Mouse (Mus musculus): ENCODE measurements around the gene Dtx3l. TPM values are rescaled to one million over a fixed set of nuclear protein-coding genes. Genes with fewer than 3 reads are reported as not detected.

Dtx3l gene
- polyA plus RNA-seq, 1 experiment from 2014 or later, result 7.7 TPM

Other genes starting within 250 kb of the Dtx3l start
- 16.7 and 20.5 TPM in 2 replicates for gene Dirc2, start 169.8 kb downstream of the Dtx3l start, polyA plus RNA-seq (2014; fragmentation: Nextera tagmentation; extraction: Ambion mirVana)
- gene Hspbap1, start 168.8 kb downstream of the Dtx3l start, polyA plus RNA-seq (2014; fragmentation: Nextera tagmentation; extraction: Ambion mirVana), result 15.8 TPM in 2 replicates
- 1.2 and 1.6 TPM in 2 replicates for gene Parp14, start 67.6 kb downstream of the Dtx3l start, polyA plus RNA-seq (2014; fragmentation: Nextera tagmentation; extraction: Ambion mirVana)
- gene Parp9, start 681 bp downstream of the Dtx3l start, polyA plus RNA-seq (2014; fragmentation: Nextera tagmentation; extraction: Ambion mirVana), result 6.5 and 8.1 TPM in 2 replicates
- gene Kpna1, start 39.6 kb upstream of the Dtx3l start, polyA plus RNA-seq (2014; fragmentation: Nextera tagmentation; extraction: Ambion mirVana), result 44.1 and 44.5 TPM in 2 replicates
- gene Wdr5b, start 102.0 kb upstream of the Dtx3l start, polyA plus RNA-seq (2014; fragmentation: Nextera tagmentation; extraction: Ambion mirVana), result 10.4 and 11.9 TPM in 2 replicates
- gene Fam162a, start 132.4 kb upstream of the Dtx3l start, polyA plus RNA-seq (2014; fragmentation: Nextera tagmentation; extraction: Ambion mirVana), result 395 and 400 TPM in 2 replicates
- gene Ccdc58, start 132.5 kb upstream of the Dtx3l start, polyA plus RNA-seq (2014; fragmentation: Nextera tagmentation; extraction: Ambion mirVana), result 71.0 and 85.7 TPM in 2 replicates
- gene Csta1, start 192.1 kb upstream of the Dtx3l start, polyA plus RNA-seq (2014; fragmentation: Nextera tagmentation; extraction: Ambion mirVana), result 0.25 TPM in 2 replicates
- gene Stfa2l1, start 217.7 kb upstream of the Dtx3l start, polyA plus RNA-seq (2014; fragmentation: Nextera tagmentation; extraction: Ambion mirVana), result 2.7 and 3.6 TPM in 2 replicates
- gene Gm5483, start 245.1 kb upstream of the Dtx3l start, polyA plus RNA-seq (2014; fragmentation: Nextera tagmentation; extraction: Ambion mirVana), result 6.7 and 12.1 TPM in 2 replicates

Measured in stomach, embryonic 14.5 days (tissue).